Mouse (Mus musculus) erythroid progenitor cell, adult 5-6 weeks (primary cell): ENCODE data around the gene Atp2a2. TPM values are rescaled to one million over a fixed set of nuclear protein-coding genes. Genes with fewer than 3 reads are reported as not detected.
"Not testable (repeated sequence)": the region's sequence is repeated elsewhere in the genome, so short reads cannot be mapped to it uniquely, and the experiment has no call there.

ENCODE experiments used
- ATAC-seq: replicated peaks from 2 replicates; pipeline ENCODE4 v1.8.0; 2016; ENCODE audit warnings: moderate number of reproducible peaks, mild to moderate bottlenecking, moderate TSS enrichment, inconsistent platforms; ENCODE audit not compliant: poor library complexity, low FRiP score, severe bottlenecking
- total RNA-seq, 2 experiments: library from RNA; stranded (forward) in 1 of 2; stranded (reverse) in 1 of 2; fragments of 150-400 nt in 1 of 2; fragments of 186-747, 209-891 nt in 1 of 2; gene quantifications; 2 replicates each; pipeline versions ENCODE4 v1.2.3 to v1.2.4; 2015 to 2017; ENCODE audit warnings: low replicate concordance in 2 of 2

The Atp2a2 gene
- total RNA-seq, 2 experiments from 2014 or later = 84.3 to 106 TPM

DNA sequence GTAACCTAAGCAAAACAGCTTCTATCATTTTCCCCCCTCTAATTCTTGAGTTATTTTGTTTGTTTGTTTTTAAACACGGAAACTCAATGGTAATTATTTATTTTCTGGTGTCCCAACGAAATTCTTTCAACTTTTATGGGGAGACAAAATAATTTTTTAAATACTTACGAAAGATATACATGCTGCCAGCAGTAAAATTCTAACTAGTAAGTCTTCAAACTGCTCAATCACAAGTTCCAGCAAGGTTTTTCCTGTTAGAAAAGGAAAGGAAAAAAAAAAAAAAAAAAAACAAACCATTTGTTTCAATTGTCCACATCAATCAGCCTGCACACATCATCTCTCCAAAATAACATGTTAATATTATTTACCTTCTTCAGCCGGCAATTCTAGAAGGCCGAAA, 1.5 kb downstream of the Atp2a2 start:
- no peak for ATAC-seq

DNA sequence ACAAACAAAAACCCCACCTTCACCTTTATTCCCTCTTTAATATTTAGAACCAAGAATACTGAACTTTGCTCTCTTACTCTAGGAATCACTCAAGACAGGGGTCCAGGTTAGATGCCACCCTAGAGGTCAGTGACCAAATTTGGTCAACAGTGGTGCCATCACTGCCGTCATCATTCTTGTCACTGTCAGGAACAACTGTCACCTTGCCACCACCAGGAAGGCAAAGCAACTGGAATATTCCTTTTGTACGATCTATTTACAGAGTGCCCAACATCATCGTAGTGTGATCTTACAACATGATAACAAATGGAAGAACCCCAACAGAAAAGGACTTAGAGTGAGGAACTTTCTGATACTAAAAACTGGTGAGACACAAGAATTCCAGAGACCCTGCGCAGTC, 1.9 kb downstream of the Atp2a2 start:
- ATAC-seq = no peak

DNA sequence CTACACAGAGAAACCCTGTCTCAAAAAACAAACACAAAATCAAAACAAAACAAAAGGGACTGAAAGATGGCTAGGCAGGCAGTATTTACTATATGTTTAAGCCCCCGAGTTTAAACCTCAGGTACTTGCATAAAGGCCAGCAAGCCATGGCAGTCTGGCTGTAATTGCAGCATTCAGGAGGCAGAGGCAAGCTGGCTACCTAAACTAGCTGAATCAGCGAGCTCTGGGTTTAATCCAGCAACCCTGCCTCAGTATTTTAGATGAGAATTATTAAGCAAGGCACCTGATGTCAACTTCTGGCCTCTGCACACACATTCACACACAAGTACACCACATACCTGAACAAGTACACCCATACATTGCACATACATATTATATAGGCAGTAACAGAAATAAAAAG, 4.0 kb downstream of the Atp2a2 start:
- no peak for ATAC-seq

DNA sequence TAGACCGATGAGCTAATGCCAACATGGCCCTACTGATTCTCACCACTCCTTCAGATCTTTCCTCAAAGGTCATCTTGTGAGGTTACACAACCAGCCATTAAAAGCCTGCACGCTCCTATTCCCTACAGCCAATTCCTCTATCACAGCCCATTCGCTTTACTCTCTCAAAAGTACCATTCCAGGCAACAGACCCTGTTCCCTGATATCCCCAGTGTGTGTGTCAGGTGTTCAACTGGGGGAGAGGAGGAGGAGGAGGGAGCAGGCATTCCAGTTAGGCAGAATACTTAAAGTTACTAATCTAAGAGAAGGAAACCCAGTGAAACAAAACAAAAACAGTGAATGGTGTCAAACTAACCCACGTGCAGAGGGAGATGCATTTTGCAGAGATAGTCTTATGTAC, 5.0 kb downstream of the Atp2a2 start:
- no peak for ATAC-seq

DNA sequence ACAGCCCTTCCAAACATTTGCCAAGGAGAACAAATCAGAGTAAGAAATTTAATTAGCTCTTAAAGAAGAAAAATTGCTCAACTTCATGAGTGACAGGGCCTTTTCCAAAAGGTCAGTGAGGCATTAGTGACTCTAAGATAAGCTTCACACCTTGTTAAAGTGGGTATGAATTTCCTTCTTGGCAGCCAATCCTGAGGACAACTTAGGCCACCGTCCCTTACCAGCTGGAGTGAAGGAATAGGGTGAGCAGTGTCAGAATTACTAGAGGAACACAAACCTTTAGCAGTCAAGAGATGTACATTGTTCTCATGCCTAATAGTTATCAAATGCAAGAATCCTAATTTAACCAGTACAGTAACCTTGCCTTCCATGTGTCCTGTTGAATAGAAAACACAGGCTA, 7.6 kb downstream of the Atp2a2 start:
- no peak for ATAC-seq

DNA sequence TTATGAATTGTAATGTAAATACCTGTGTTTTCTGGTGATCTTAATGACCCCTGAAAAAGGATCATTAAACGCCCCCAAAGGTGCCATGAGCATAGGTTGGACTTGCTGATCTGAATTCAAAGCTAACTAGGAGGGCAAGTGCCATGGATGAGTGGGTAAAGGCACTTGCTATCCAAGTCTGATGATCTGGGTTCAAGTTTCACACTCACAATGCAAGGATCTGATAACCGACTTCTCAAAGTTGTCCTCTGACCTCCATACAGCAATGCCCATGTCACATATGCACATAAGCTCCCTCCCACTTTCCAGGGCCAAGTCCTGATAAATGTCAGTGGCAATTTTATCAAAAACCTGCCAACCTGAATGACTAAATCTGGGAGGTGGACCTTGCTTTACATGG, 9.0 kb downstream of the Atp2a2 start:
- ATAC-seq = no peak

DNA sequence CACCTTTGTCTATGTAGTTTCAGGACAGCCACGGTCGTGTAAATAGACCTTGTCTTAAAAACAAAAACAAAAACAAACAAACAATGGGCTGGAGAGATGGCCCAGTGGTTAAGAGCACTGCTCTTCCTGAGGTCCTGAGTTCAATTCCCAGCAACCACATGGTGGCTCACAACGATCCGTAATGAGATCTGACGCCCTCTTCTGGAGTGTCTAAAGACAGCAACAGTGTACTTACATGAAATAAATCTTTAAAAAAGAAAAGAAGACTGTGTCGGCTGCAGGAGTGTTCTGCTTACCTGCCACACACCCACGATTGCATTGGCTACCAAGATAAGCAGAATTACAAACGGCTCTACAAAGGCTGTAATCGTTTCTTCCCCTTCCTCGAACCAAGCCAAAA, 10.6 kb downstream of the Atp2a2 start:
- ATAC-seq = no peak

DNA sequence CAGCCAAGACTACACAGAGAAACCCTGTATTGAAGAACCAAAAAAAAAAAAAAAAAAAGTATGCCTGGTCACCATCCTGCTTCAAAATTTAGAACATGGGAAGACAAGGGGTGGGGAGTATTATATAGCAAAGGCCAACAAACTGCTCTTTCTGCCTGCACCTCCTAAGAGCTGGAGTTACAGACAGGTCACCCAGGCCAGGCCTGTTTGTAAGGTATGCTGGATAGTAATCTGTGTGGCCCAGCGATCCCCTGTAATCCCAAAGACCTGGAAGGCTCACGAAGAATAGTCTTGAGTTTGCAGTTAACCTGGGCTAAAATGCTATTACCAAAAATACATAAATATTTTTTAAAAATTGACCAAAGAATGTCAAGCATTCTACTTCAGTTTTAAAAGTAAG, 11.9 kb downstream of the Atp2a2 start:
- ATAC-seq = no peak

DNA sequence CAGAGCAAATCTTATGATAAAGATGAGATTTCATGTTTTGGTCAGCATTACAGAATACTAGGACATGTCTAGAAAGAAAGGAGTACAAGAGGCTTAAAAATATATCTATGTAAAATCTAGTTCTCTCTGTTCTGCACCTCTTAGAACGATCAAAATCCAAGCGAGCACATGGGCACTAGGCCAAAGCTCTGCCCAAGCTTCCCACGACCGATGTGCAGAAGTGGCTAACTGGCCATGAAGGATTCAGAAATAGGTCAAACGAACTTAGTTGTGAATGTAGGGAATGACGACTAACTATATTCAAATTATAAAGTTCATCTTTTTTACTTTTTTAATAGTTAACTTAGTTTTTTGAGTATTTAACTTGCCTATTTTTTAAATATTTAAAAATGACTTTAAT, 14.2 kb downstream of the Atp2a2 start:
- no peak for ATAC-seq

DNA sequence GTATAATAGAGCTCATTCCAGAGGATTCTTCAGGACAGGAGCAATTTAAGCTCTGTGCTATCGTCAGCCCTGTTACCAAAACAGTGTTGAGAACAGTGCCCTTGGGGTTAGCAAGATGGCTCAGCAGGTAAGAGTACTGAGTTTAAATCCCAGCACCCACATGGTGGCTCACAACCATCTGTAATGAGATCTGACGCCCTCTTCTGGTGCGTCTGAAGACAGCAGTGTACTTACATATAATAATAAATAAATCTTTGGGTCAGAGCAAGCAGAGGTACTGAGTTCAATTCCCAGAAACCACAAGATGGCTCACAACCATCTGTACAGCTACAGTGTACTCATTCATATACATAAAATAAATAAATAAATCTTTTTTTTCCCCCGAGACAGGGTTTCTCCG, 15.8 kb downstream of the Atp2a2 start:
- not testable (repeated sequence) for ATAC-seq

DNA sequence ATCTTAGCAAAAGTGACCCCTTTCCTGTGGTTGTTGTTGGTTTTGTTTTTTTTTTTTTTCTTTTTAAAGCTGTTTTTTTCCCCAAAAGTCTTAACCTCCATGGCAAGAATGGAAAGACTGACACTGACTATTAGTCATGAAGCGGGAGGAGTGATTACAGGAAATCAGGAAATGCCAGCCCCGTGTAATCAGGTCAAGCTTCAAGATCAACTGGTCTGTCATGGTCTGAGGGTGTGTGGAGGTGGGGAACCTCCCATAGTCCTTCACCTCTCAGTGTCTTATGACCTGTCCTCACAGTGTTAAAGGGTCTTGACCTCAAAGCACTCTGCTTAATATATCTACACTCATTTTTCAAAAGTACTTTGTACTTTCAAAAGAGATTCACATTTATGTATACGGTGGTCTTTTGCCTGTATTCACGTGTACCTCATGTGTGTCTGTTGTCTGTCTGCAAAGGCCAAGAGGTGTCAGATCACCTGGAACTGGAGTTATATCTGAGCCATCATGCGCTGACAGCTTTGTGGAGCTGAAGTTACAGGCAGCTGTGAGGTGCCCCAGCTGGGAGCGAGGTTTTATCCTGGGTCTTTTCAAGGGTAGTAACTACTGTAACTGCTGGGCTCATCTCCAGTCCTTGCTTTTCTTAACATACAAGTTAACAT, 19.2 kb downstream of the Atp2a2 start:
- ATAC-seq = no peak

DNA sequence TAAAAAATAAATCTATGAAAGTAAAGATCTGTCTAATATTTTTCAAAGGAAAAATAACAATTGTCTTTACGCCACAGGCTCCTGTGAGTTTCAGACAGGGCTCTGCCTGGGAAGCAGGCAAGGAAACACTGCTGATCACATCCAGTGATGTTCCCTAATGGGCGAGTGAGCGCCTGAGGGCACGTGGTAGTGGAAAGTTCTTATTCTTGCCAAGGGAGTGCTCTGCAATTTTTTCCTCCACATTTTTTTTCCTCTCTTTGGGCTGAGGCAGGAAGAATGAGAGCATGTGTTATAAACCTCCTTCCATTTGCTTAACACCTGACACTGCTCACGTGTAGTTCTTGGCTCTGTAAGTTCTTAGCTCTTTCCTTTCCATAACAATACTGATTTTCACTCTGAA, 20.2 kb downstream of the Atp2a2 start:
- ATAC-seq = no peak

DNA sequence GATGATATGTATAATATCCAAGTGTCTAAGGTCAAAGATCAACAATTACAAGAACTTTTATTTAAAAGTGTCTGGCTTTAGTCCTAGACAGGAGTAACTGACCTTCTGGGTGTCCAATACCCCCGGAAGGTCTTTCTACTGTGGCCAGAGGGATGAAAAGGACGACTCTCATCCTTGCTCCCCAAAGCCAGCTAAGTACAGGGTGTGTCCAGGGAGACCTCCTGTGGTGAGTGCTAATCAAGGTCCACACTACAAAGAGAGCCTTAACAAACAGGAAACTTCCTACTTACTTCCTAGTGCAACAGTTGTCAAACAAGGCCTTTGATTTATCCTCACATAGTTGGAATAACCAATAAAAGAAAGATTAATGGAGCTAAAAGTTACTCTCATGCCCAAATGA, 22.9 kb downstream of the Atp2a2 start:
- no peak for ATAC-seq

DNA sequence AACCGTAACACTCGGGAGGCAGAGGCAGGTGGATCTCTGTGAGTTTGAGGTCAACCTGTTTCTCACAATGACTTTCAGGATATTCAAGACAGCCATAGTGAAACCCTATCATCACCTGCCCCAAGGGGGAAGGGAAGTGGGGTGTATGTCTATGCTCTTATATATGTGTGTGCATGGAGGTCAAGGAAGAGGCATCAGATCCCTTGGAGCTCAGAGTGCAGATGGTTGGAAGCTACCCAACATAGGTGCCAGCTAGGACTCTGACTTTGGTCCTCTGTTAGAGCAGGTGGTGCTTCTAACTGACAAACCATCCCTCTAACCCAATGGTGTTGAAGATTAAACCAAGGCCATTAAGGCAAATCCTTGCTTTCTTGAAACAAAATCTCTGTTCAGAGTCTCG, 24.5 kb downstream of the Atp2a2 start:
- ATAC-seq = no peak

DNA sequence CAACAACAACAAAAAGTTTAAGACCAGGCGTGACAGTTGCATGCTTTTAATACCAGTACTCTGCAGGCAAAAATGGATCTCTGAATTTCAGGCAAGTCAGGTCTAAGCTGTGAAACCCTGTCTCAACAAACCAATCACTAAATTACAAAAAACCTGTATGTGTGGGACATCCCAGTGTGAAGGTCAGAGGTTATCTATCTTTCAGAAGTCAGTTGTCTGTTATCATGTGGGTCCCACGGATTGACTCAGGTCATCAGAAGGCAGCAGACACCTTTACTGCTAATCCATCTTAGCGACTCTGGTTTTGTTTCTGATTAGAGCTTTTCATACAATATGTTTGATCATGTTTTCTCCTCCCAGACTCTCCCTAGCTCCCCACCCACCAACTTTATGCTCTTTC, 25.9 kb downstream of the Atp2a2 start:
- no peak for ATAC-seq

DNA sequence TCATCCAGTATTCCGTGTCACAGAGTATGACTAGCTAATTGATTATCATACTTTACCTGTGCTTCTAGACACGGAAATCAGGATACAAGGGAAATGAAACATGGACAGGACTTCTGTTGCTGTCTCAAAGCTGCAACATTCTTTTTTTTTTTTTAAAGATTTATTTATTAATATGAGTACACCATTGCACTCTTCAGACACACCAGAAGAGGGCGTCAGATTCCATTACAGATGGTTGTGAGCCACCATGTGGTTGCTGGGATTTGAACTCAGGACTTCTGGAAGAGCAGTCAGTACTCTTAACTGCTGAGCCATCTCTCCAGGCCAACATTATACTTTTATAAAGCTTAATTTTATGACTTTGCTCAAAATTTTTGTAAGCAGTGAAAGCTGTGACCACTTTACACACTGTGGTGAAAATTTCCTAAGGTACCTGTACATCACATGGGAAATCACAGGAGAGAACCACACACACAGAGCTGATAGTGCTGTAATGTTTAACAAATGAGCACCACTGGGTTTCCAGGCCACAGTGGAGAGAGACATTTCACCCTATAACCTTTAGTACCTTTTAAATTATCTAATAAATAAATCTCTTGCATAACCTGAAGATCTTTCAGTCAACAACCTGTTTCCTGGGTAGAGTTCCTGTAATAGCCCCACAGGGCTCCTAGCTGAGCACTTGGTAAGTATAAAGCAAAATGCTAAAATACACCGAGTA, 27.2 kb downstream of the Atp2a2 start:
- ATAC-seq = no peak

DNA sequence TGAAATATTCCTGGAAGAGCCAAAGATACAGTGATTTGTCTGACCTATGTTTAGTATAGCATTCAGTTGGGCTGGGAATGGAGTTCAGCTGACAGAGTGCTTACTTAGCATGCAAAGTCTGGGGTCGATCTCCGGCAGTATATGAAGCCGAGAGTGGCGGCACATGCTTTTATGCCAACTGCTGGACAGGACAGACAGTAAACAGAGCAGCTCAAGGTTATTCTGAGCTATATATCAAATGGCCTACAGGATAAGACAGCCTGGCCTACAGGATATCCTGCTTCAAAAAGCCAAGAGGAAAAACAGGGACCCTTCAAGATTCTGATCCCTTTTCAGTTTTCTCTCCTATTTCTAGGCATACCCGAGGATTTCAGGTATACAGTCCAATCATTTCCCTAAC, 30.4 kb downstream of the Atp2a2 start:
- ATAC-seq = no peak

DNA sequence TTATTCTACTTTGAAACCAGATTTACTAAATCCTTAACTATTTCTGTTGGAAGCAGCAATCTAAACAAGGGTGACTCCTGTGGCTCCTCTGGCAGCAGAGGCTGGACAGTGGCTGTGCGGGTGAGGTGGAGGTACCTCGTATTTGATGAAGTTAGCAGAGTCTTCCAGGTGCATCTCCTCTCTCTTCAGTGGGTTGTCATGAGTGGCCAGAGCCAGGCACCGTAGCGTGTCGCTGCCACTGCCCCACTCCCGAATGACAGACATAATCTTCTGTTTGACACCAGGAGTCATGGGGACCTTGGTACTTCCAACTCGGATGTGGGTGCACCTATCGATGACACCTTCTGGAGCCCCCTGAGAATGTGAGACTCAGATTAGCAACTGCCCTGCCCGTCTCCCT, 40.6 kb downstream of the Atp2a2 start:
- no peak for ATAC-seq

DNA sequence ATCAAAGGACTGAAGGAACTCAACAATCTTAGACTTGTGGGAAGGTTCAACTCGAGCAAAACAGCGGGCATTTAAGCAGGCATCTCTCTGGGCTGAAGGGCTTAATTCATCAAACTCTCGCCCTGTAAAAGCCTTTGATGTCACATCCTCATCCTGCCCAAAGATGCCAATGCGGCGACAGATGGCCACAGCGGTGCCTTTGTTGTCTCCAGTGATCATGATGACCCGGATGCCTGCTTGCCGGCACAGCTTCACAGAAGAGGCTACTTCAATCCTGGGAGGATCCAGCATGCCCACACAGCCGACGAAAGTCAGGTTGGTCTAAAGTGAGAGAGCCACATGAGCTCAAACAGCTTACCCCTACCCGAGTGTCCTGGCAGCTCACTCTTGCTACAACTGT, 41.4 kb downstream of the Atp2a2 start:
- no peak for ATAC-seq

DNA sequence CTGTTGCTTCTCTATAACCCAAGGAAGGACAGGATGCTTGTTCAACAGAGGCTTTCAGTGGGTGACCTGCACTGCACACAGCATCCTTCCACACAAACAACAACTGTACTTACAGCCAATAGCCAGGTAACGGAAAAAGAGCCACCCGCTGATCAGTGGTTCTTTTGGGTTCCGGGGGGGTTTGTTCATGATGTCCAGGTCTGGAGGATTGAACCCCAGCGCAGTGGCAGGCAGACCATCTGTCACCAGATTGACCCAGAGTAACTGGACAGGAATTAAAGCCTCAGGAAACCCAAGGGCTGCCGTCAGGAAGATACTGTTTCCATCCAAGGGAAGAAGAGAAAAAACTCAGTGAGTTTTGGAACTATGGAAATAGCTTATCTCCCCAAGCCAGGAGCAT, 42.7 kb downstream of the Atp2a2 start:
- no peak for ATAC-seq

DNA sequence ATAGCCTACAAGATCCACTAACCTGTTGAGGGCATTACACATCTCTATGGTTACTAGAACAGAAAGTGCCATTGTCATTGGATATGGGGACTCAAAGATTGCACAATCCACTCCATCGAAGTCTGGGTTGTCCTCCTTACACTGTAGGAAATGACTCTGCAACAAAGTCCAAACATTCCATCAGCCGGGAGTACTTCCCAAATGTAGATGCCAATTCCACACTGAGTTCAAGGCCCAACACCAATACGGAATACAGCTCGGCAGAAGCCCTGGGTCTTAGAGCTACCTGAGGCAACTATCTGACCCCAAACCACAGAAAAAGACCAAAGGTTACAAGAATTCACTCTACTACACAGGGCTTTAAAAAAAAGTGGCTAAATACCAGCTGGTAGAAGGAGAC, 44.0 kb downstream of the Atp2a2 start:
- ATAC-seq = no peak

DNA sequence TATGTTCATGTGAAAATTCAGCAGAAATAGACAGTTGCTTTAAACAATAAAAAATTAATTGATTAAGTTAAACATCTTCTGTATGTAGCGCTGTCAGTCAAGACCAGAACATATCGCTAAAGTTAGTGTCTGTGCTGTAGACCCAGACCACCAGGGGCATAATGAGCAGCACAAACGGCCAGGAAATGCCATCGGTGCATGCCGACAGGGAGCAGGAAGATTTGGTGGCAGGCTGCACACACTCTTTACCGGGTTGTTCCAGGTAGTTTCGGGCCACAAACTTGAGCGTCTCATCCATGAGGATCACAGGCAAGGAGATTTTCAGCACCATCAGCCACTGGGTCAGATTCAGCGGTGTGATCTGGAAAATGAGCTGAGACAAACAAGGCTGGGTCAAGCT, 45.0 kb downstream of the Atp2a2 start:
- not testable (repeated sequence) for ATAC-seq
